In genomic region chr4:100211331-100211730, GRCm38 (mm10) we compare ENCODE assay signal across 16 mouse cellular contexts.
"Had no signal": no experiment of that assay in that cellular context is flagged by ENCODE, and none has a peak within 500 bp of the region (broad histone marks: within the 10 kb centered on the region; RNA-seq: fewer than 3 reads in every experiment).

No protein-coding gene starts in this region.

- H3K4me3 ChIP-seq: layer of hippocampus, adult 2 months; limb, embryonic 10.5 days; limb, embryonic 13.5 days; liver, embryonic 12.5 days; liver, embryonic 15.5 days; midbrain, embryonic 13.5 days had no signal

- ATAC-seq: intestine, embryonic 16.5 days; liver, embryonic 12.5 days; midbrain, embryonic 13.5 days had no signal

- H3K4me2 ChIP-seq: limb, embryonic 13.5 days; liver, embryonic 12.5 days; liver, embryonic 15.5 days; midbrain, embryonic 13.5 days had no signal

- H3K4me1 ChIP-seq: liver, embryonic 12.5 days; liver, embryonic 15.5 days; midbrain, embryonic 13.5 days had no signal

- DNase-seq: kidney, adult 2 months; kidney, postnatal 25 days; layer of hippocampus, adult 9-11 months; liver; lung, postnatal 10 days; thymus, adult 18-20 months; thymus, postnatal 36 days had no signal

- H3K9ac ChIP-seq: limb, embryonic 13.5 days; liver, embryonic 12.5 days; liver, embryonic 15.5 days; midbrain, embryonic 13.5 days had no signal

- H3K36me3 ChIP-seq: limb, embryonic 10.5 days; limb, embryonic 13.5 days; liver, embryonic 12.5 days; liver, embryonic 15.5 days; midbrain, embryonic 13.5 days had no signal

- H3K27me3 ChIP-seq: liver, embryonic 12.5 days; liver, embryonic 15.5 days; midbrain, embryonic 13.5 days had no signal

- H3K9me3 ChIP-seq: limb, embryonic 10.5 days; limb, embryonic 13.5 days; liver, embryonic 12.5 days; liver, embryonic 15.5 days; midbrain, embryonic 13.5 days had no signal

- H3K27ac ChIP-seq: kidney, postnatal 0 days; limb, embryonic 10.5 days; limb, embryonic 13.5 days; liver, embryonic 12.5 days; liver, embryonic 15.5 days; macrophage; midbrain, embryonic 13.5 days had no signal
